Mouse (Mus musculus): Measurements from ENCODE around the gene Ptpn11.

Gene Ptpn11

DNA sequence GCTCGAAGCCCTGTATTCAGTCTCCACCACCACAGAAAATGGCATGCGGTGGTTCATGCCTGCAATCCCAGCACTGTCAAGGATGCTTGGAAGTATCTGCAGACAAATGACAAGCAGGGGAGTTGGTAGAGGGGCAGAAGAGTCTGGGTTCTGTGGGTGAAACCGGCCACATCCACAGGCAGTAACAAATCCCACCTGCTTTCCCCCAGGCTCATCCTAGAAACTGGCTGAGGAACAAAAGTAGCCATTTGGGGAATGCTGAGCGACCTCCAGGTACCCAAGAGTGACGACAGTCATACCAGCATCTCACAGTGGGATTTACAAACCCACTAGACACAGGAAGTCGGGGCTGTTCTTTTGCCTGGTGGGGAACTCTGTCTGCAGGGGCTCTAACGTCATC is 103.5 kb downstream of the Ptpn11 start:
- DNase-seq (ENCODE audit: low read depth, low spot score), result no peak

DNA sequence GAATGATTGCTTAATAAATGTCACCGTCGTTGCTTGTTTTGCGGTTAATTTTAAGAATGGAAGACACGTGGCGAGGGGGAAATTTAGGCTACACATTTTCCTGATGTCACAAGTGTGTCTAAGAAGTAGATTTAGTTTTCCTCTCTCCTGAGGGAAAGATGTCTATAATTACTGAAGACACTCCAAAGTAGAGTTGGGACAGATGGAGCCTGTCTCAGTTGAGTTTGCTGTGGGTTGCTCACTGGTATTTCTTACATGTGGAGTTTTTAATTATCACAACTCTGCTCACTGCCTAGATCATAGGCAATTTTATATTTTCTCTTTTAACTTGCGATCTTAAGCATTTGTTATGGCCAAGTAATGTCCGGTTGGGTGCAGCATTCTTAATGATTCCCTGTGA is 108.6 kb downstream of the Ptpn11 start:
- no peak for DNase-seq (ENCODE audit: low read depth, low spot score)

DNA sequence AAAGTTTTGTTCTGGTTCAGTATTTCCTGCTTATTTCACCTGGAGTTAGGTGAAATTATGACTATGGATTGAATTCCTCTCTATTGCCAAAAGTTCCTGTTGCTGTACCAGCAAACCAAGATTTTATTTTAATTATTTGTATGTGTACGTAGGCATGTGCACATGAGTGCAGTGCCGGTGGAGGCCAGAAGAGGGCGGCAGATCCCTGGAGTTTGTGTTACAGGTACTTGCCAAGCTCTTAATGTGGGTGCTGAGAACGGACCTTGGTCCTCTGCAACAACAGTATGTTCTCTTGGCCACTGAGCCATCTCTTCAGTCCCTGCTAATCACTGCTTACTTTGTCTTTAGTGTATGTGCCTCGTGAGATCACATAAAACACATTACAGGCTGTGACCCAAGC is 109.4 kb downstream of the Ptpn11 start:
- DNase-seq (ENCODE audit: low read depth, low spot score), result no peak

Data from forelimb bud, embryonic 11.5 days (tissue).